Mouse (Mus musculus) retina, adult 2 months (tissue): ENCODE data around the gene Wdr27.
"Not testable (repeated sequence)": the region's sequence is repeated elsewhere in the genome, so short reads cannot be mapped to it uniquely, and the experiment has no call there.

Source experiments
- DNase-seq: peaks from one replicate; pipeline ENCODE4 v3.0.0-alpha.2; 2012; ENCODE audit warnings: low read depth, low spot score

Gene Wdr27

DNA sequence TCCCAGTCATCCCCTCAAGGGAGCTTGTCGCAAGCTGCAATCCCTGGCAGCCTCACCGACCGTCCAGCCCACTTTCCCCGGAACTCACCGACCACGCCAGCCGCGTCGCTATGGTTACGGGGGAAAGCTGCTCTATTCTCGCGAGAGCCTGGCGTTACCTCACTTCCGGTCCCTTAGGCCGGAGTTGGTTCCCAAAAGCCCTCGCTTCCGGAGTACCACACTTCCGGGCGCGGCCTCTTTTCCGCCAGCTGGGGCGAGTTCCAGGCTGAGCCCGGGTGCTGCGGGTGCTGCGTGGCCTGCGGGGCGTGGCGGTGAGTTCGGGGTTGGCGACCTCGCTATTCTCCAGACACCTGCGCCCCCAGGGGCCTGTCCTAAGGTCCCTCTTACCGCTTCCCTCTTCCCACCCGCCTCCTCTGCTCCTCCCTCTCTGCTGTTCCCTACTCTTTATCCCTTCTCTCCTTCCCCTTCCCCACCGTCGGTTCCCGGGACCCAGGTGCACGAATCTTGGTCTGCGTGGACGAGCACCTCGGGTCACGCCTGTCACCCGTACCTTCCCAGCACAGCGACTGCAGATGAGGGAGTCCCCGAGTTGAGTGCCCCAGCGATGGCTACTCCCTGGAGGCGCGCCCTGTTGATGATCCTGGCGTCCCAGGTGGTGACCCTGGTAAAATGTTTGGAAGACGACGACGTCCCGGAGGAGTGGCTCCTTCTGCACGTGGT lies at the start of gene Wdr27, which contains the start of gene 1600012H06Rik:
TSS of gene Wdr27 (minus strand) at position 150 of the 720 bp plus-strand sequence.
TSS of gene 1600012H06Rik (plus strand) at position 176 of the 720 bp plus-strand sequence.
- peak; percentile 97 for DNase-seq

DNA sequence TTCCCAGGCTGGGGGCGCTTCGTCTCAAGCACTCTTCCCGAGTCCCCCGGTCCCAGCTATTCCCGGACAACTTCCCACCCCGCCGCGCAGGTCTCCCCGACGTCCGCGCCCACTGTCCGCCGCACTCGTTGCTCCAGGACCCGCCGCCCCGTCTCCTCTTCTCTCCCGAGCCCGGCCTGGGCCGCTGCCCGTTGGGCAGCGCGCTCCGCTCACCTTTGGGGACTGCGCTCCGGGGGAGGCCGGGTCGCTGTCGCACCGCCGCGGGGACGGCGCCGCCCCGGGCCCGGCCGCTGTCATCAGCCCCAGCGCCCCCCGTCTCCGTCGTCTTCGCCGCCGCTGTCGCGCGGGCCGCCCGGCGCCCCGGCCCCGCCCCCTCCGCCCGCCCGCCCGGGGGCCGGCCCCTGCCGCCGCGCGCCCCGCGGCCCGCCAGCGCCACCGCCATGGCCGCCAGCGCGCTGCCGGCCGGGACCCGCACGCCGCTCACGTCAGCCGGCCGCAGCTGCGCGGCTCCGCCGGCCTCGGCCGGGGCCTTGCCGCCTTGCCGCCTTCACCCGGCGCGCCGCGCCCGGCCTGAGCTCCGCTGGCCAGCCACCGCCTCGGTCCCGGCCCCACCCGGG lies 49.7 kb upstream of the Wdr27 start:
- not testable (repeated sequence) for DNase-seq

DNA sequence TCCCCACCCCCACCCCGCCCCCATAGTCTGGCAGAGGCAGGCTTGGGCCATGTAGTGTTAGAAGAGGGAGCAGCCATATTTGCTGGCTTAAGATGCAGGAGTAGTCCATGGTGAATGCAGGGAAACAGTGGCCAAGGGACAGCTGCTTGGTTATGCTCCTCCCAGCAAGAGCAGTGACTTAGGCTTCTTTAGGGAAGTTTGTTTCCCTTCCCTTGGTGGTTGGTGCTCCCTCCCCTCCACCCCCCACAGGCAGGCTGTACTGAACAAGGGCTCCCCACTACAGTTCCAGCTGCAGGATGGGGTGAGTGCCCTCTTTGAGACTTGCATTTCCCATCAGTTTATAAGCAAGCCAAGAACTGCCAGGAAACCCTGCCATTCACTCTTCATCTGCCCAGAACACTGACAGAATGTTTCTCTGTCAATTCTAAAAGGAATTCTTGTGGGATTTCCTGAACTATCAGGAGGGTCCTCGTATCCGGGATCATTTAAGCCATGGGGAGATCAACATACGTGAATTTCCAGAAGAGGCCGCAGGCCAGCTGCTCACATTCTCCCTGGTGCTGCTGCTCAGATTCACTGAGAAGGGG lies 47.3 kb upstream of the Wdr27 start:
- not testable (repeated sequence) for DNase-seq

DNA sequence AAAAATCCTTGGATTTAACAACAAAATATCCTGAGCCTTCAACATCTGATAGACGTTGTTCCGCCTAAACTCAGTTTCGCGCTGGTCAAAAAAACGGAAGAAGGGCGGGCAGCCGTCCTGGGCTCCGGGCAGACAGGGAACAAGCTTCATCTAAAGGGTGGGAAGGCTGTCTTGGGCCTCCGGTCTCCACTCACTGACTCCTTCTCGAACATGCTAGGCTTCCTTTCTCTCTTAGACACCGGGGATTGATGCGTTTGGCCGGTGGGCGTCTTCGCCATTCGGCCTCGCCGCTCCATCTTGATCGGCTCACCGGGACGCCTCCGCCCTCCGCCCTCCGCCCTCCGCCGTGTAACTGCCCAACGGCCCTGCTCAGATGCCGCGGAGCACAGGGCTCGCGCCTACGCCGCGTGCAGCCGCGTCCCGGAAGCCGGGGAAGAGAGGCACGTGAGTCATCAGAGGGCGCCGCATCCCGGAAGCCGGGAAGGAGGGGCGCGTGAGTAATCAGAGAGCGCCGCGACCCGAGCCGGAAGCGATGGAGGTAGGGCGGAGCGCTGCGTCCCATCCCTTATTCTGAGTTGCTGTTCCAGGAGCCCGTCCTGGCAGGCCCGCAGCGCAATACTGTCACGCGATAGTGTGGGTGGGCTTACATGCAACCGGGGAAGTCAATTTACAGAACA lies 35.5 kb upstream of the Wdr27 start, which contains the start of the genes 9030025P20Rik and Gm3417:
TSS of gene 9030025P20Rik (plus strand) at position 107 of the 677 bp plus-strand sequence.
TSS of gene Gm3417 (minus strand) at position 429 of the 677 bp plus-strand sequence.
- DNase-seq, result not testable (repeated sequence)

DNA sequence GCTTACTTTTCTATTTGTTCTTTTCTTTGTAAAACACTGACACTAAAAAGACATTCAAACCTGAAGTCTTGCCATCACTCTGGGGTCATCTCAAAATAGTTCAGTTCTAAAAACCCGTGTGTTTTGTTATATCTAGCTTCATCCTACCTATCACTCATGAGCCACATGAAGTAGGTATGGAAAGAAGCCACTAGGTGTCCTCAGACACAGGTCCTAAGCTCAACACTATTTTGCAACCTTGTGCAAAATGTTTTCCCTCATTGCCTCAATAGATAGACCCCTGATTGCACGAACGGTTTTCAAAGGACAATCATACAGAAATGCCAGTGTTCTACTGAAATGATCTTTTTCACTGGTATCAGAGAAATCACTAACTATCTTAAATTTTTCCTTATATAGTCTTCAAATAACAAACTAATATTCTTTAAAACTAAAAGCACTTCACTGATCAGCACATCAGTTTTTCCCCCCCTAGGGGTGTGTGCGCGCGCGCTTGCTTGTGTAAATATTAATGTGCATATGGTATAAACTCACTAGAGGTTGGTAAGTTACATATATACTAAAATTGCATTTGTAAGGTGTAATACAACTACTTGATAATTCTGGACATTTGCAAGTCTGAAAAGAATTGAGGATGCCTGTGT lies 34.9 kb upstream of the Wdr27 start:
- not testable (repeated sequence) for DNase-seq

DNA sequence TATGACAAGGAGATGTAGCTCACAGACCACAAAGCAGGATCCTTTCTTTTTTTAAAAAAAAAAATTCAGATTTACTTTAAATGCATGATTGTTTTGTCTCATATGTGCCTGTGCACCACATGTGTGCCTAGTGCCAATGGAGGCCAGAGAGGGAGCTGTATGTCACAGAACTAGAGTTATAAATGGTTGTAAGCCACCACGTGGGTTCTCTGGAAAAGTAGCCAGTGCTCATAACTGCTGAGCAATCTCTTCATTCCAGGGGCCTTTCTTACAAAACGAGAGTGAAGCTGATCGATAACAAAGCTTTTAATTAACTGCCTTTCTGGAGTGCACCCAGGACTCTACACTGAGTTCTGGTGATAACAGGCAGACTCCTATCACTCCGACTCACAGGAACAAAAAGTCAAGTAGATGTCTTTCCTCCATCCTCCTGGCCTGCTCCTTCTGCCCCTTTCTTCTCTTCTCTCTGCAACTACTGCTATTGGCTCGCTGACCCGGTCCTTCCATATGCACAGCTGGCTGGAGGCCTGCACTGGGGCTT lies 25.5 kb upstream of the Wdr27 start:
- DNase-seq, result not testable (repeated sequence)

DNA sequence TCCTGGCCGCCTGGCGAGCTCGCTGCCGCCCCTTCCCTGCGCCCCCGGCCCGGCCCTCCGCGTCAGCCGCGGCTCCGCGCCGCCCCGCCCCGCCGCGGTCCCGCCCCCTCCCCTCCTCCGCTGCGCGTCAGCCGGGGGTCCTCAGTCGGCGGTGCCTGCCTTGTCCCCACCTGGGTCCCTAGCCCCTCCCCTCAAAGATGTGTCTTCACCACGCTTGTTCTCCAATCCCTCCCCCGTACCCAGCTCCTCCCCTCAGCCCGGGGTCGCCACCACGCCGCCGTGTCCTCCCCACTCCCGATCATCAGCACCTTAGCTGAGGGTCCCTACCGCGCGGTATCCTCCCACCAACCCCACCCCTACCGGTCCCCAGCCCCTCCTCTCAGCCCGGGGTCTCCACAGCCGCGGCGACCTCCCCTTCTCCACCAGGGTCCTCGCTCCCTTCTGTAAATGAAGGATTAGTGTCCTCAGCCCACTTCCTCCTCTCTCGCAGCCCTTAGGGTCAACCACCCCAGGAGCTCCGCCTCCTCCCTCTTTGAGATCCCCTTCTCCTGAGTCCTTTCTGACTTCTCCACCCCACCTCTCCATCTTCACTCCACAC lies 18.7 kb upstream of the Wdr27 start:
- not testable (repeated sequence) for DNase-seq

DNA sequence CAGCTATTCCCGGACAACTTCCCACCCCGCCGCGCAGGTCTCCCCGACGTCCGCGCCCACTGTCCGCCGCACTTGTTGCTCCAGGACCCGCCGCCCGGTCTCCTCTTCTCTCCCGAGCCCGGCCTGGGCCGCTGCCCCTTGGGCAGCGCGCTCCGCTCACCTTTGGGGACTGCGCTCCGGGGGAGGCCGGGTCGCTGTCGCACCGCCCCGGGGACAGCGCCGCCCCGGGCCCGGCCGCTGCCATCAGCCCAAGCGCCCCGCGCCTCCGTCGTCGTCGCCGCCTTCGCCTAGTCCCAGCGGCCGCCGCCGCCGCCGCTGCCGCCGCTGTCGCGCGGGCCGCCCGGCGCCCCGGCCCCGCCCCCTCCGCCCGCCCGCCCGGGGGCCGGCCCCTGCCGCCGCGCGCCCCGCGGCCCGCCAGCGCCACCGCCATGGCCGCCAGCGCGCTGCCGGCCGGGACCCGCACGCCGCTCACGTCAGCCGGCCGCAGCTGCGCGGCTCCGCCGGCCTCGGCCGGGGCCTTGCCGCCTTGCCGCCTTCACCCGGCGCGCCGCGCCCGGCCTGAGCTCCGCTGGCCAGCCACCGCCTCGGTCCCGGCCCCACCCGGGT lies 18.1 kb upstream of the Wdr27 start, which contains the start of gene Phf10:
TSS of gene Phf10 (minus strand) at position 323 of the 606 bp plus-strand sequence.
- DNase-seq, result not testable (repeated sequence)

DNA sequence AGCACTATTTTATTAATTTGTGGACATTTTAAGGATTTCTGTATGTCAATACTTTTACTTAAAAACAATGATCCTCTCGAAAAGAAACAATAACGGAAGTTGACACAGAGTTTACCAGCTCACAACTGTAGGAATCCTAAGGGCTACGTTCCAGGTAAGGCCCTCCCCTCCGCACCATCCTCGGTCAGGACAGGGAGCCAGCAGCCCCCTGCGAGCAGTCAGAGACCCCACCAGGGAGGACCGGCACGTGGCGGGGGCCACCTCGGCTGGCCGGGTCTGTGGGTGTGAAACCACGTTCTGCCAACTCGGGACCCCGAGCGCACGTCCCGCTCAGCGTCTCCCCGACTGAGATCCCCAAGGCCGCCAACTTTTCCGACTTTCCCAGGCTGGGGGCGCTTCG lies 17.6 kb upstream of the Wdr27 start:
- DNase-seq, result no peak

DNA sequence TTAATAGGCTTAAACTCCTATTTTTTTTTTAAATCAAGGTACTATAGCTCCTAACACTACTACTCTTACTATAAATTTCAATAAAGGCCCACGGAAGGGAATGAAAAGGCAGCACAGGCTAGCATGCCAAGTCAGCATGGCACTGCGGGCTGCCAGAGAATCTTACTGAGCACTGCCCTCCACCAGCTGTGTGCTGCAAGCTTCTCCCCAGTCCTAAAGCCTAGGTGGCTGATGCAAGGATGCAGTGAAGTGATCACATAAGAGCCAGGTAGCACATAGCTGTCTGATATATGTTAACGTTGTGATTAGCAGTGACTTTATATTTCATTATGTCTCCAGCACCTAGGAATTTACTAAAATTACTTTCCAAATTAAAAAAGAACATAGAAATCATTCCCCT lies 17.0 kb upstream of the Wdr27 start:
- DNase-seq, result no peak

DNA sequence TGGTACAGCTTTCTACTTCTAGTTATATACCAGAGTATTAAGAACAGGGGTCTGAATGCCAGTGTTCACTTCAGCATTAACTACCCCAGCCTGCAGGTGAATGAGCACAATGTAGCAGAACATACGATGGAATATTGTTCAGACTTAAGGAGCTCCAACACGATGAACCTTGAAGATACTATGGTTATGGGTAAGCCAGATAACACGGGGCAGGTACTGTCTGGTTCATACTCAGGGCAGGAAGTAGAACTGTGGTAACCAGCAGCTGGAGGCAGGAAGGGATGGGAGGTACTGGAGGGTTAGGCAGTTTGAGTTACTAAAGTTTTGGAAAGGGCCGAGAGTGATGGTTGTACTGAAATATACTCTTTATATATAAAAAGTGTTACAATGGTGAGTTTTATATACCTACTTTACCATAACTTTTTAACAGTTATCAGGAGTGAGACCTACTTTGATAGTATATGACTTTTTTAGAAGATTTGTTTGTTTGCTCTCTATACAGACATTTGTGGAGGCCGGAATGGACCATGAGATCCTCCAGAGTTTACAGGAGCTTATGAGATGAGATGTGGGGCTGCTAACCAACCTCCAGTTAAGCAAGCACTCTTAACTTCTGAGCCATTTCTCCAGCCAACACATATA lies 15.8 kb upstream of the Wdr27 start:
- no peak for DNase-seq

DNA sequence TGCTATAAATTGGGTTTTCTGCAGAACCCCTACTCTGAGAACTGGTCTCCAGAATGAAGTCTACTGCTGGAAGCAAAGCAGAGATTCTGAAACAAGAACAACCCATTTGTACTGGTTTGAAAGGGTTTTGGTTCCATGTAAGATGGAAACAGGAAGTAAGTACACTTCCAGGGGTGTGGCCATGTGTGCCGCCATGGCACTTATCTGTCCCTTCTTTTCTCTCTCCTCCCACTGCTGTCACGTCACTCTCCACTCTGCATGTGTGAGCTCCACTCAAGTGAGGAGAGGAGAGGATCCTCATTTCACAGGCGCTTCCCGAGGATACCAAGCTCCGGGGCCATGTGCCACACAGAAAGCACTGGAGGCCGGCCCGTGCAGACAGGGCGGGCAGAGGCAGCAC lies 10.5 kb upstream of the Wdr27 start:
- no peak for DNase-seq

DNA sequence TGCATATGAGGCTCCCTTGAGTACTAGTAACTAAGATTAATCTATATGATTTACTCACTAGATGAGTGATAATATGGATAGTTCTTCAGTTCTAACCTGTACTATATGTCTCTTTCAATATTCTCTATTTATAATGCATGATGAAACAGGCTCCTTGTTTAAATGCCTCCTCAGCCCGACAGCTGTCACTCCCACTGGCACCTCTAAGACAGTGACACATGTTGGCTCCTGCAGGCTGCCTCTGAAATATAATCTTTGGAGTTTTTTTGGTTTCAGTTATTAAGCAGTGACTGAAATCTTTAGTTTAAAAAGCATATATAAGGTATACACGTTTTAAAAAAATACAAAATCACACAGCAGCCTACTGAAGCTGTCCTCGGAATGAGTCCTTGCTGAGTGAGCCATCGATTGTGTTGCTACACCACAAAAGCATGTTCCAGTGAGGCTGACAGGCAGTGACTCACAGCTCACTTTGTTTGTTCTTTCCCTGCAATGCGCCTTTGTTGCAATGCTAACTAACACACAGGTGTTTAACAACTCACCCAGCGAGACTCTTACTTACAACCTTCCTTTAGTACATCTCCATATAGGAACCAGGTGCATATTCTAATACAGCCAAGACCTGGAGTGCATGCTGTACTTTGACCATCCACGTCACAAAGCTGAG lies 6.3 kb upstream of the Wdr27 start:
- DNase-seq, result no peak

DNA sequence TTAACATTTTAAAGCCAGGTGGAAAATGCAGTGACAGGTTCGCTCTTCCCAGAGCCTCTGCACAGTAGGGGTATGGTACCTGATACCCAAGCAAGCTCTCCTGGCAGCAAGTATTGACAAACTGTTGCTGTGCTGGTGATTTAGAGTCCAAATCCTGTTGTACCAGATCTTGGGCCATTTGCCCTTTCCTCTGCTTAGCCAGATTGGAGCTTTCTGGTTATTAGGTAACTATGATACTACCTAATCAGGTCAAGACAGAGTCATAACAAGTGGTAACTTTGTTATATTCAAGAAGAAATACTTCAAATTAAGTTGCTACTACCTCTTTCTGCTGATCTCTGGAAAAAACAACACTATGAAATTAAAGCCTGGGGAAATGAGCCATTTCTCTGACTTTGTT lies 1.6 kb upstream of the Wdr27 start:
- DNase-seq, result no peak

DNA sequence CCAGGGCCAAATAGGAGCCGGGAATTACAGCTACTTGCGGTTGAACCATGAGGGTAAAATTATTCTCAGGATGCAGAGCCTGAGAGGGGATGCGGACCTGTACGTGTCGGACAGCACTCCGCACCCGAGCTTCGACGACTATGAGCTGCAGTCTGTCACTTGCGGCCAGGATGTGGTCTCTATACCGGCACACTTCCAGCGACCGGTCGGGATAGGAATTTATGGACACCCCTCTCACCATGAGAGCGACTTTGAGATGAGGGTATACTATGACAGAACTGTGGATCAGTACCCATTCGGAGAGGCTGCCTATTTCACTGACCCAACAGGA lies 736 bp upstream of the Wdr27 start:
- DNase-seq, result no peak

DNA sequence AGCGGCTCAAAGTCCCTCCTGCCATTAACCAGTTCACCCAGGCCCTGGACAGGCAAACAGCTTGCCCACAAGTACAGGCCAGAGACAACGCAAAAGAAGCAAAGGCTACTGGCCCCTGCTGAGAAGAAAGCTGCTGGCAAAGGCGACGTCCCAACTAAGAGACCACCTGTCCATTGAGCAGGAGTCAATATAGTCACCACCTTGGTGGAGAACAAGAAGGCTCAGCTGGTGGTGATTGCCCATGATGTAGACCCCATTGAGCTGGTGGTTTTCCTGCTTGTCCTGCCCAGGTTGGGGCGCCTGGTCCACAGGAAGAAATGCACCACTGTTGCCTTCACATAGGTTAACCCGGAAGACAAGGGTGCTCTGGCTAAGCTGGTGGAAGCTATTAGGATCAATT lies 777 bp downstream of the Wdr27 start:
- not testable (repeated sequence) for DNase-seq

DNA sequence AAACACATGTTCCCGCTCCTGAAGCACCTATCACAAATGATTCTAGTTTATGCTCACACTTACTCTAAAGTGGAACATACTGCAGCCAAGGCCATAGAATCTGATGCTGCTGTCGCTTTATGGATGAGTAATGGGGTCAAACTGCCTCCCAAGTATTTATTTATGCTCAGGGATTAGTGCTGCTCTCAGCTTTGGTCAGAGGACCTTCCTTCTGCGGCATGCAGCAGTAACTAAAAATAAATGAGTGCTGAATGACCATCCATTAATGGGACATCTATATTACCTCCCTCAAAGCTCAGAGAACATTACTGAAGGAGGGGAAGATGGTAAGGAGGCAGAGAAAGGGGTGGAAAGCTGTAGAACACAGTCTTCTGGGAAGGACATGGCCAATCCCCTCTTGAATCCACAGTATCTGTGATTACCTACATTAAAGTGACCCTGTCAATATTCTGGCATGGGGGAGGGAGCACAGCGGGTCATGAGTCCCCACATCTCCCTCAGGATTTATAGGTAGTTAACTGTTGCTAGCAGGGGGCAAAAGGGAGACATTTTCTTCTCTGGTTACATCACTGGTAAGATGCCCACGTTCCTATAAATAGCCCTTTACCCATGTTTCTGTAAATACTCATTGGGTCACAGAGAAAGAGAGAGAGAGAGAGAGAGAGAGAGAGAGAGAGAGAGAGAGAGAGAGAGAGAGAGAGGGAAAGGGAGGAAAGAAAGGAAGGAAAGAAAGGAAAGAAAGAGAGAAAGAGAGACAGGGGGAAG lies 6.9 kb downstream of the Wdr27 start:
- no peak for DNase-seq

DNA sequence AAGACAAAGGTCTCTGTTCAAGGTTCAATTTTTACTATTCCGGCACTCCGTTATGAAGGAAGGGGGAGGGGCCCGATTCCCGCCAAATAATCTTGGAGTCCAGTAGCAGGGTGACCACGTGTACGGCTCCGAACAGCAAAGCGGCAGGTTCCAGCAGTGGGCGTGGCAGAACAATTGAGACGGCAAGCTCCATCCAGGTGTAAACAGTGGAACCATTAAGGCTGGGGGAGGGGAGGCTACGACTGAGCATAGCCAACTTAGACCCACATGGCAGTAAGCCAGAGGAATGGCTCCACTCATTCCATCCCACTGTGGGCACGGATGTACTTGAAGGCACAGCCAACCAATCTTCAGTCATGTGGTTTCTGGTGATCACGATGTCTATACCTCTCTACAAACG lies 7.7 kb downstream of the Wdr27 start:
- DNase-seq, result not testable (repeated sequence)

DNA sequence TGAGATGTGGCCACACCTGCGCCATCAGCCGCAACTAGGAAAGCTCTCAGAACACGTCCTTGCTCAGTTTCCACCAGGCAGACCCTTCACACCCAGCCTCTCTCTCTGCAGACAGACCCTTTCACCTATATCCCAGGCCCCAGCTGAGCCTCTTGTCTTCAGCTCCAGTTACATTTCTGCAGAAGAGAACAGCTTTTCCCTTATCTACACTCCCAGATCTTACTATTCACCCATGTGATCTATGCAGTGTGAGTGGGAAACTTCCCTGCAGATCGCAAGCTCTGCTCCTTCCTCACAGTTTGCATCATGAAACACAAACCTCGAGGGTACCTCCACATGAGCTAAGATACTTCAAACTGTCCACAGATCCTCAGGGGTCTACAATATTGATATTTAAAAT lies 11.5 kb downstream of the Wdr27 start:
- DNase-seq, result no peak
